Mouse (Mus musculus): Measurements from ENCODE around the gene Olfr640.

Gene Olfr640

DNA sequence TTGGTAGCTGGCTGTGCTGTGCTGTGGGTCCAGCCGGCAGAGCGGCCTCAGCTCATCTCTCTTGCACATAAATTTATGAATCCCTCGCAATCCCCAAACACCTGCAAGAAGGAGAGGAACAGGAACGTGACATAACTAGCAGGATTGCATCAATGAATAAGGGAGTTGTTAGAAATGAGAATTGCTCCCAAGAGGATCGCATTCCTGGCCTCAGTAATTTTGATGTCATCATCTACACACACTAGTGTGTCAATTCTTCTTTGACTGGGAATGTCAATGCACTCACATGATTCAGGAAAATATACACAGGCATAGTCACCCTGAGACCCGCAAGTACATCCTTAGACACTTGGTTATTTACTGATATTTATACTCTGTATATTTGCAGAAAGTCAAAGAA is at the start of gene Olfr640:
TSS of gene Olfr640 (minus strand) at position 101 of the 400 bp plus-strand sequence.
- no peak for DNase-seq (ENCODE audit: low read depth)

- no peak for DNase-seq (ENCODE audit: low read depth)
Measured at GRCm38 (mm10) chr7:104071769-104072168, 46.4 kb upstream of the Olfr640 start, which contains the start of gene Olfr644. TSS of gene Olfr644 (minus strand) at chr7:104071869.

- DNase-seq (ENCODE audit: low read depth), result no peak
Measured at GRCm38 (mm10) chr7:104061345-104061744, 36.0 kb upstream of the Olfr640 start, which contains the start of gene 4930516K23Rik. TSS of gene 4930516K23Rik (minus strand) at chr7:104061445.

- DNase-seq (ENCODE audit: low read depth), result no peak
Measured at GRCm38 (mm10) chr7:104059215-104059614, 33.8 kb upstream of the Olfr640 start.

- DNase-seq (ENCODE audit: low read depth), result no peak
Measured at GRCm38 (mm10) chr7:104052566-104052965, 27.2 kb upstream of the Olfr640 start, which contains the start of gene Olfr642. TSS of gene Olfr642 (minus strand) at chr7:104052666.

DNA sequence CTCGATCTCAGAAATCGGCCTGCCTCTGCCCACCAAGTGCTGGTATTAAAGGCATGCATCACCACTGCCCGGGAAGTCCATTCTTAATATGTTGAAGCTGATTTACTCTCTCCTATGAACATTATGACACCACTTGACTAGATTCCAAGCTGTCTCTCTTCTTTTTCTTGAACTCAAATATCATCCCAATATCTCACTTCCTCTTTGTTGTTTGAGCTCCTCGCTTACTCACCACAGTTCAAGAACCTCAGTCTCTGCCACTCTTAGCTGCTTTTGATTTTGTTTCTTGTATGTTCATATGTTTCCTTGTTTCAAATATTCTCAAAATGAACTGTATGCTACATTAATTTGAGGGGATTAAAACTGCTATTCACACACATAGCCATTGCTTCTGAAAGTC is 25.4 kb upstream of the Olfr640 start:
- DNase-seq (ENCODE audit: low read depth), result no peak

DNA sequence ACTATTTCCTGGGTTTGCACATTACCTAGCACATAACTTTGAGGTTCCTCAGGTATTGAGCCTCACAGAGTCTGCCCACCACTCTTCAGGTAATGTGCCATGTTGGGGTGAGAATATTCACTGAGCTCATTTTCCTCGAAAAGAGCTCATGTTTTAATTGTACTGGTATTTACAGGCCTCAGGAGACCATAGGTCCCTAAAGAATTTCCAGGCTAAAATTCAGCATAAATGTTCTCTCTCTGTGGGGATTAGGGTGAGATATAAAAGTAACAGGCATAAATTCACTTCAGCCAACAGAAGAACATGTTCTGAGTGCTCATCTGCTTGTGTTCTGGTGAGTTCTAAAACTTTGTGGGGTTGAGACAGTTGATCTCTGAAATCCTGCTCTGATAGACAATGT is 9.8 kb upstream of the Olfr640 start, which contains the start of gene Olfr641:
TSS of gene Olfr641 (plus strand) at position 301 of the 400 bp plus-strand sequence.
- no peak for DNase-seq (ENCODE audit: low read depth)

DNA sequence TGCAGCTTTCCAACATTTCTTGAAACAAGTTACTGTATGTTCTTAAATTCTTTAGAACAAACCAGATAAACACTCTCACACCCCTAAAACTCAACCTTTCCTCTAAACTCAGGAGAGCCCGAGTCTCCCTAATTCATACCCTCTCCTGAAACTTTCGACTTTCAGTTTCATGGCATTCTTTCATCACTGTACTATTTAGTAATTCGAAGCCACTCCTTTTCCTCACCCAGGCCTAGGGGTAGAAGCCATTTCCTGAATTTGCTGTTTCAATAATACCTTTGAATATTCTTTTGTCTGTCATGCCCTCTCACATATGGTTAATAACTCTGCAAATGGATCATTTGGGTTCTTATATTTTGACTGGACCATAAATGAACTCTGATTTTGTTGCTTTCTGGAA is 1.6 kb upstream of the Olfr640 start:
- DNase-seq (ENCODE audit: low read depth), result no peak

GRCm38 (mm10) chr7:104021651-104022050 is 3.7 kb downstream of the Olfr640 start:
- no peak for DNase-seq (ENCODE audit: low read depth)

- no peak for DNase-seq (ENCODE audit: low read depth)
Measured at GRCm38 (mm10) chr7:104018953-104019352, 6.4 kb downstream of the Olfr640 start.

- DNase-seq (ENCODE audit: low read depth), result no peak
Measured at GRCm38 (mm10) chr7:104017203-104017602, 8.2 kb downstream of the Olfr640 start, which contains the start of gene Olfr639. TSS of gene Olfr639 (minus strand) at chr7:104017303.

DNA sequence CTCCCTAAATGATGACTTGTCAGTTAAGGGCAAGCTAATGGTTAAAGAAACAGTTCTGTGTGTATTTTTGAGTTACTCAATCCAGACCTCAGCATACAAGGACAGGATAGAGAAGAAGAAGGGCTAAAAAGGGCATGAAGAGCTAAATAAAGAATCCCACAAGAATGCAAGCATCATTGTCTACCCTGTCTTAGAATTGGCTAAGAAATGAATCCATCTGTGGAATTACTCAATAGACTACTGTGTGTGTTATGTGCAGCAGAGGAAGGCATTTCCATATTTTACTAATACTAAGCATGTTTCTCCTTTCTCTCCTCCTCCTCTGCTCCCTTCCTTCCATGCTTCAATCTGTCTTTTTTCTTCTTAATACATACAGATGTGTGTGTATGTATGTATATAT is 26.2 kb downstream of the Olfr640 start:
- no peak for DNase-seq (ENCODE audit: low read depth)

- DNase-seq (ENCODE audit: low read depth), result no peak
Measured at GRCm38 (mm10) chr7:103998446-103998845, 26.9 kb downstream of the Olfr640 start, which contains the start of gene Olfr638. TSS of gene Olfr638 (plus strand) at chr7:103998746.

DNA sequence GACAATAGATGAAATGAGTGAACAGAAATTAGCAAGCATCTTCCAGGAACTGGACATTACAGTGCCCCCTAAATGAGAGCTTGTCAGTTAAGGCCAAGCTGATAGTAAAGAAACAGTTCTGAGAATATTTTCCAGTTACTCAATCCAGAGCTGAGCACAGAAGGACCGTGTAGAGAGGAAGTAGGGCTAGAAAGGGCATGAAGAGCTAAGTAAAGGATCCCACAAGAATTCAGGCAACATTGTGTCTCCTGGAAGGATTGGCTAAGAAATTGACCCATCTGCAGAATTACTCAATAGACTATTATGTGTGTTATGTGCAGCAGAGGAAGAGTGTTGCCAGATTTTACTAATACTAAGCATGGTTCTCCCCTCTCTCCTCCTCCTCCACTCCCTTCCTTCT is 53.6 kb downstream of the Olfr640 start:
- DNase-seq (ENCODE audit: low read depth), result no peak

DNA sequence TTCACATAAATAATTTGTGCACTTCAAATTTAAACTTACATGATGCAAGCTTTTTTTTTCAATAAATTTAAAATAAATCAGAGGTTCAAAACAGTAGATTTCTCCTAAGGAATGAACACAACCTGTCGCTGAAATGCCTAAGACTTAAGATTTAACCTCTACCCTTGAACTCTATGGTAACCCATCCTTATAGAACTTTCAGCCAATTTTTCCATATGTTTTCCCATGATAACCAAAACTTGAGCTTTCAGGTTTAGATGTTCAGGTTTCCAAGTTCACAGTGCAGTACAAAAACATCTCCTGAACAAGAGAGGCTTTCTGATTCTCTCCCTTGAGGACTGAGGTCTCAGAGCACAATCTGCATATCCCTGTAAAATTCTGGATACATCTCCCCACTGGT is 54.5 kb downstream of the Olfr640 start, which contains the start of gene Olfr635:
TSS of gene Olfr635 (plus strand) at position 301 of the 400 bp plus-strand sequence.
- no peak for DNase-seq (ENCODE audit: low read depth)
